Mouse (Mus musculus) left cerebral cortex, postnatal 10 days (tissue): ENCODE measurements around the gene Polk. TPM values are rescaled to one million over a fixed set of nuclear protein-coding genes. Genes with fewer than 3 reads are reported as not detected.

Experiments
- DNase-seq, 2 experiments: peaks; one replicate each; pipeline ENCODE4 v3.0.0; 2021 to 2022; ENCODE audit warnings: low spot score in 2 of 2, mixed read lengths in 1 of 2; ENCODE audit errors: extremely low spot score in 1 of 2
- intact Hi-C: fragments of 180-260 bp; cut with DNase I; formaldehyde crosslinking; loops from one replicate; pipeline ENCODE4 v1.15.1; 2025
- total RNA-seq, 2 experiments: library from RNA; stranded (reverse); gene quantifications; 2 replicates each; pipeline ENCODE4 v1.2.3; 2021

Polk gene
- total RNA-seq, 2 experiments from 2014 or later, result 9.7 to 11.0 TPM

- DNase-seq, result no peak
- intact Hi-C loops, result no loop called here
Measured at GRCm38 (mm10) chr13:96533742-96534141, 8.6 kb downstream of the Polk start.

DNA sequence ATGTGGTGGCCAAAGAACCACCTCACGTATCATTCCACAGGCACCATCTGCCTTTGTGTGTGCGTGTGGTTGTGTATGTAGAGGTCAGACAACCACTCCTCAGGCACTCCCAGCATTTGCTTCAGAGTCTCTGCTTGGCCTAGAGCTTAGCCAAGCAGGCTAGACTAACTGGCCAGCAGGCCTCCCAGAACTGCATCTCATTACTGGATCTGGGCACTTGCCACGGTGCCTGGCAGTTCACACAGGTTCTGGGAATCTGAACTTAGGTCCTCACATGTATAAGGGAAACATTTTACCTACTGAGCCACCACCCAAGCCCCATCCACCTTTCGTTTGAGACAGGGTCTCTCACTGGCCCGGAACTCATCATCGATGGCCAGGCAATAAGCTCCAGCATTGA lies 10.2 kb downstream of the Polk start:
- intact Hi-C loops, result no loop called here
- no peak for DNase-seq

DNA sequence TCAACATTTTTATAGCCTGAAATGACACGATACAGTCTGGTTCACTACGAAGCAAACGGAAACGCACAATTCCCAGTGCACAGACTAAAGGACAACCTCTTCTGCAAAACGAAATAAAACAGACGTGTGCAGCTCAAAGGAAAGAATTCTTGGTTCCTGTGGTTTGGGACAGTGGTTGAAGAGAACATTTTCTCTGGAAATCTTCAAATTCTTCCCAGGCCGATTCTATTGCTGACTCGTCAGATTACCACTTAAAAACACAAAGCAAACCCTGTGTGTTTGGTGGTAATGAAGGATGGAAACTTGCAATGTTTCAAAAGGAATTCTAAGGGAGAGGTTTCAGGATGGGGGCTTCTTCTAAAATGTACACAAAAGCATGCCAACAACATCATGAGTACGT lies 12.3 kb downstream of the Polk start:
- intact Hi-C loops, result no loop called here
- no peak for DNase-seq

DNA sequence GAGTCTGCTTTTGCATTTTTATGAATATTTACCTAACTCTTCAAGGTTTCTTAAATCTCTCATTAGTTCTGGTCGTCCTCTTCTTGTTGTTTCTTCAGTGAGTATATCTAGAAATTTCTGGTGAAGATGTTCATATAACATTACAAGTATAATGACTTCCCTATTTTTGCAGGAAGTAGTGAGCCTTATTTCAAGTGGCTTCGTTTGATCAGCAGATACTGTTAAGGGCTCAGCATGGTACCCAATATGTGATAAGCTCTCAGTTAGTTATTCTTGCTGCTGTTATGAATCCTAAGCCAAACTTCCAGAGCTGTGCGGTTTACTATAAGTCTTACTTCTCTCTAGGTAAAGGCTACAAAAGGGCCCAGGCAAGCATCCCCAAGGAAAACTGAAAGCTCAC lies 12.8 kb downstream of the Polk start:
- DNase-seq, result no peak
- intact Hi-C loops, result no loop called here

DNA sequence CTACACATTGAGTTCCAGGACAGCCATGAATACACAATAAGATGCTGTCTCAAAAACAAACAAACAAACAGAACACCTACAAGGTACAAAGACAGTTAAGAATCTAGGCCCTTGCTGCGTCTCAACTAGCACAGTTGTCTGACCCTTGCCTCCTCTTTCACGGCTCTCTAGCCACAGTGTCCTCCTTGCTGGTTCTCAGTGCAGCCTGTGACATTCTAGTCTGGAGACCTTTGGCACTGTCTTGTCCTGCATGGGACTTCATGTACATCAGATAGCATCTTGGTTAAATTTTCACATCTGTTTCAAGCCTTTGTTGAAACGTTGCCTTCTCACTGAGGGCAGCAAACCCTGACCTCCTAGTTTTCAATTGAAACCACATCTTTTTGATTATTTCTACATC lies 13.6 kb downstream of the Polk start:
- intact Hi-C loops, result no loop called here
- no peak for DNase-seq

GRCm38 (mm10) chr13:96527856-96528255 lies 14.5 kb downstream of the Polk start:
- no peak for DNase-seq
- intact Hi-C loops, result no loop called here

DNA sequence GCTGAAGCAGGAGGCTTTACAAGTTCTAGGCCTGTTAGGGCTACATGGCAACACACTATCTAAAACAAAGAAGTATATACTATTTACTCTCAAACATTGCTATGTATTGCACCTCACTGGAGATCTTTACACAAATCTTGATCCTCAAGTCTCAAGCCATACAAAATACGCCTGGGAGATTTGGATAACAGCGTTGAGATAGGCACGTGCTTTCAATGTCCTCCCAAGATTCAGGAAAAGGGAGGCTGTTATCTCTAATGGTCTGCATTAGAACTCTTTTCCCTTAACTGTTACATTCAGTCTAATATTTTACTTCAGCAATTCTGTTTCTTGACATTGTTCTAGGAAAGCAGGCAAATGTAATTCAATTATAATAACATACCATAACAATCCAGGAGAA lies 15.4 kb downstream of the Polk start:
- intact Hi-C loops, result no loop called here
- no peak for DNase-seq

DNA sequence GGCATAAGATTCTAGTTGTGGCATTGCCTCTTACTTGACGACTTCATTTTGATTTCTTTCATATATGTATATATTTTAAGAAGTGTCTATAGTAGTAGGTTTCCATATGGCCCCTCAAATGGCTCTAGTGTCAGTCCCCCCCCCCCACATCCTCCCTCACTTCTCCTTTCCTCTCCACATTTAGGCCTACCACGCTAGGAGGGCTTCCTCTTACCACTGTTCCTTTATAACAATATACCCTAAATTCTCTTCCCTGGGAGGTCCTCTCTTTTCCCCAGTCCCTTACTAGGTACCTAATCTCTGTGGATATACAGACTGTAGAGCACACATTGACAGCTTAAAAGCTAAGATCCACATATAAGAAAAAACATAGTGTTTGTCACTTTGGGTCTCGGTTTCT lies 21.1 kb downstream of the Polk start:
- intact Hi-C loops, result no loop called here
- no peak for DNase-seq

- DNase-seq, result no peak
- intact Hi-C loops, result no loop called here
Measured at GRCm38 (mm10) chr13:96517335-96517734, 25.0 kb downstream of the Polk start.

DNA sequence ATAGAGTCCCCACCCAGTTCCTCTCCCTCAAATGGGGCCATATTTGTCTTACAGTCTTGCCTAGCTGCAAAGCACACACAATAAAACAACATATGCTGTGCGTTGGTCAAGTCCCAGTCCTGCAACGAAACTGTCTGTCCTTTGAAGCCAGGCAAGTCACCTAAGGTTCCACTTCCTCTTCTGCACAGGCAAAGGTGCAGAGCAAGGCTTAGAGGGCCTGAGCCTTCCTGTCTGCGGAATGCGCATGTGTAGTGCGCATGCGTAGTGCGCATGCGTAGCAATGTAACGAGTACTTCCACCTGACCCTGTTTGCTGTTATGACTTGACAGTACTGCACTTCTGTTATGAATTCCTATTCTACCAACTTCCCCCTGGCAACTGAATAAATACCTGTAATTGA lies 26.1 kb downstream of the Polk start:
- intact Hi-C loops, result no loop called here

GRCm38 (mm10) chr13:96514154-96514942 lies 28.0 kb downstream of the Polk start:
- intact Hi-C loops, result no loop called here
- no peak for DNase-seq

More for the DNA sequence above, 26.1 kb downstream of the Polk start:
- DNase-seq, result no peak

- intact Hi-C loops, result no loop called here
- no peak for DNase-seq
Measured at GRCm38 (mm10) chr13:96511893-96512292, 30.5 kb downstream of the Polk start.

DNA sequence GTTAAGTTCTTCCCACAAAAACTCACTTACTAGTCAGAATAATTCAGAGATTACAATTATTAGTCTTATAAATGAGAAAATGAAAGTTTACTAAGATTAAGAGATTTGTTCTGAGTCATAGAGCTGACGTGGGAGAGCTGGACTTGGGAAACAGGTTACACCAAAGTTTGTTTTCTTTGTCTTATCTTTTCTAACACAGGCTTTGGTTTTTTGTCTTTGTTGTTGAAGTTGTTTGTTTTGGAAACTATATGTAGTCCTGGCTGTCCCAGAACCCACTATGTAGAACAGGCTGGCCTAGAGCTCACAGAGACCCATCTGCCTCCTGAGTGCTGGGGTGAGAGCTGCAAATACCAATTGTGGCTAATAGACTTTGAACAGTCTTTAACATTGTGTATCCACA lies 31.1 kb downstream of the Polk start:
- no peak for DNase-seq
- intact Hi-C loops, result no loop called here

DNA sequence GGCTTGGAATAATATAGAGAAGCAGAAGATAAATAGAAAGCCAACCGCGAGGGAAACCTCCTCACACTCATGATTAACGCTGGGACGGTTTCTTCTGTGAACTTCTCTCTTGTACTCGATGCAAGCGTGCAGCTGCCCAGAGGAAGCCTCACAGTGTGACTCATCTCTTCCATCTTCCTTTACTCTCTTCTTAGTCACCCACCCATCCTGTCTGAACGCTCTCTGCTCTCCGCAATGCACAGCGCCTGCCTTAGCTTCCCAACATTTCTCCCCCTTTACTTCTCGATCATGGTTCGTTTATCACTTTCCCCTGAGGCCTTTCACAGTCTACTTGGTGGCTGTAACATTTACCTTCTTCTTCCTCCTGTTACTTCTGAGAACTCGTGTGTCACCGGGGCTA lies 31.7 kb downstream of the Polk start:
- intact Hi-C loops, result no loop called here
- no peak for DNase-seq

DNA sequence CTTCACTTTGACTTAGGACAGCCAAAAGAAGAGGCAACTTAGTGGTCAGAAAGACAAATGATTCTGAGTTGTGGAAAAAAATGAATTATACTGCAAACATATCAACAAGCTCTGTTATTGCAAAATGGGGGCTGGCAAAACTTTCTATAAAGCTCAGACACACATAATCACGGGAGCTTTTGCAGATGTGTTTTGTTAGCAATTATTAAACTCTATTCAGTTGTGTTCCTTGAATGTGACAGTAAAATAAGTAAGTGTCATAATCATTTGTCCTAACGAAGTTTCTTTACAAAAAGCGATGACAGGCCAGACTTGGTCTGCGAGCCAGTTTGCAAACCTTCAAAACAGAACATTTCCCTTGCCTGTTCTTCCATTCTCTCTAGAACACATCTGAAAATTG lies 34.8 kb downstream of the Polk start:
- intact Hi-C loops, result no loop called here

DNA sequence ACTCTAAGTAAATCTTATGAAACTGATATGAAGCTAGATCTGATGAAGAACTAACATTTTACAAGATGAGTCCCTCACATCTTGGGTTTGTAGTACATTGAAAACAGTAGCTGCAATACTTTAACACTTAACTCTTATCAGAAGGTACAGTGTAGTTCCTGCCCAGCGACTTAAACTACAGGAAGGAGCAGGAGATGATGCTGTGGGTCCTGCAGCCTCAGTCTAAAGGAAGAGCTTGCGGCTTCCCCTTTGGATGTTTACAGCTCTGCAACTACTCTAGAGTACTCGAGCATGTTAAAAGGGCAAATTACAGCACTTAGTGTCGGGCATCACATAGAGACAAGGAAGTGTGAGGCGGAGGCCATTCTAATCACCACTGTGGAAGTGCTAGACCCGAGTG lies 36.1 kb downstream of the Polk start:
- intact Hi-C loops, result no loop called here
- DNase-seq, result no peak

More for the DNA sequence above, 34.8 kb downstream of the Polk start:
- no peak for DNase-seq

GRCm38 (mm10) chr13:96505661-96506060 lies 36.7 kb downstream of the Polk start:
- DNase-seq, result no peak
- intact Hi-C loops, result no loop called here

- no peak for DNase-seq
- intact Hi-C loops, result no loop called here
Measured at GRCm38 (mm10) chr13:96499891-96500290, 42.5 kb downstream of the Polk start.

DNA sequence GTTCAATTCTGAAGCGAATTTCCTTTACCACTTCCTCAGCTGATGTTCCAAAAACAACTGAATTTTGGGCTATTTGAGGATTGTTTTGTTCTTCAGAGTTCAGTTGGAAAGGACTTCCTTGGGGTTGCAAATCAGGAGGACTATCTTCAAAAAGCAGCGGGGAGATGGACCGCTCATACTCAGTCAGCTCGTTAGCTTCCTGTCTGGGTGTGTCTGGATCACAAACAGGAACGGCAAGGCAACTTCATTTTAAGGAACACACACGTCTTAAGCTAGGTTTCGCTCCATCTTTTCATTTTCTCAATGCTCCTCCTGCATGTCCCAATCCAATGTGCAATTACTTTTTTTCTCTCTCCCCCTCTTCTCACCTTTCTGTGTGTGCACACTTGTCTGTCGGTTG lies 45.7 kb downstream of the Polk start:
- intact Hi-C loops, result no loop called here
- DNase-seq, result no peak

- no peak for DNase-seq
- intact Hi-C loops, result no loop called here
Measured at GRCm38 (mm10) chr13:96490433-96490832, 51.9 kb downstream of the Polk start, which contains the start of gene Gm17622. Gene Gm17622, plus strand, starts transcription at chr13:96490733.

DNA sequence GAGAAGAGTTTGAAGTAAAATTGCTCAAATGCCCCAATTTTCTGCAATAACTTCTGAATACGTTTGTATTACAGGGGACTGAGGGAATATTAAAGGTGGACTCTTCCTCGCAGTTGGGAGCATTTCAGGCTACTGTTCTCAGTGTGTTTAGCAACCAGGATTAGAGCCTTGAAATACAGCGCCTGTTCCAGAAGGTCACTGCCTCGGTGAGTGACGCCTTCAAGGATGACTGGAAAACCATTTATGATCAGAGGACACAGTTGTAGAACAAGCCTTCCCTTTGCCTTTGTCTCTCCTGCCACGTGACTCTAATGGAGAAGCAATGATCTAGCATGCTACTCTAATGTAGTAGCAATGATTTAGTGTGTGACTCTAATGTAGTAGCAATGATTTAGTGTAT lies 54.4 kb downstream of the Polk start:
- intact Hi-C loops, result no loop called here
- no peak for DNase-seq
